Mouse (Mus musculus) kidney, adult 2 months (tissue): ENCODE measurements around the gene Osbpl2.

Experiments used
- CTCF ChIP-seq: fragments of 200-500 bp; conservative IDR thresholded peaks from 2 replicates; pipeline ENCODE4 v1.5.1; 2011; ENCODE audit warnings: low read depth, mild to moderate bottlenecking, control low read depth, low read length, moderate library complexity, mixed read lengths; ENCODE audit not compliant: insufficient read depth, insufficient read length
- POLR2A ChIP-seq: fragments of 200-500 bp; IDR thresholded peaks from one replicate; pipeline ENCODE4 v1.6.1; 2011; ENCODE audit warnings: low read depth, low read length, control low read depth

DNA sequence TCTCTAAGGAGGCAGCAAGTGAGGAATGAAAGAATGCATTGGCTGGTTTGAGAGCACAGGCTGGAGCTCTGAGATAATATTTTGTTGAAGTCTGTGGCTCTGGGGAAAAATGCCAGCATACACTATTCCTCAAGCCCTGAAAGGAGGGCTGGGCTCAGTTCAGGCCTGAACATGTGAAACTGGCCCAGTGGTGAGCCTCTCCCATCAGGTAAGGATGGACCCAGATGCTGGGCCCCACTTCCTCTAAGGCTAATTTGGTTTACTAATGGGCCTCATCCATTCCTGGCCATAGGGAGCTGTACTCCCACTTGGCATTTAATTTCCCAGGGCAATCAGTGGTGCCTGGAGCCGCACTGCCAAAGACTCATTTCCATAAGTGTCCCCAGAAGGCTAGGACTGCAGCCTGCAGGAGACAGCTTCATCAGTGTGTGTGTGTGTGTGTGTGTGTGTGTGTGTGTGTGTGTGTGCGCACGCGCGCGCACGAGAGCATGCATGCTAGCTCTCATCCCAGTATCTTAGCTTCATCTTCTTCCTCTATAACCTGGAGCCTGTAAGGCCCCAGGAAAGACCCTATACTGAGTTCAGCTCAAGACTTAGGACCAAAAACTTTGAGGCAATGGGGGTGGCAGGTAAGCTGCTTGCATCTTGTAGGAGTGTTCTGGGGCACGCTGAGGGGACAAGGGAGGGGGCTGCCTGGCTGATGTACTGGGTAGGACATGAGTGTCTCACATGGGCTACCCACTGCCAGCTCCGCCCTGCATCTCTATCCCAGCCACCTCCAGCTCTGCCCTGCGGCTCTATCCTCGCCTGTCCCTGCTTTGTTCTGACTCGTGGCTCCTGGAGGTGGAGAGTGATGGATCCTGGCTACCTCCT is 86.2 kb downstream of the Osbpl2 start:
- TF ChIP-seq CTCF (no peak), POLR2A (no peak)
